Mouse (Mus musculus): ENCODE data around the gene Nr1h3.

The Nr1h3 gene

GRCm38 (mm10) chr2:91186208-91186607 lies 16.4 kb downstream of the Nr1h3 start:
- DNase-seq (ENCODE audit: low read depth, low spot score) = no peak

DNA sequence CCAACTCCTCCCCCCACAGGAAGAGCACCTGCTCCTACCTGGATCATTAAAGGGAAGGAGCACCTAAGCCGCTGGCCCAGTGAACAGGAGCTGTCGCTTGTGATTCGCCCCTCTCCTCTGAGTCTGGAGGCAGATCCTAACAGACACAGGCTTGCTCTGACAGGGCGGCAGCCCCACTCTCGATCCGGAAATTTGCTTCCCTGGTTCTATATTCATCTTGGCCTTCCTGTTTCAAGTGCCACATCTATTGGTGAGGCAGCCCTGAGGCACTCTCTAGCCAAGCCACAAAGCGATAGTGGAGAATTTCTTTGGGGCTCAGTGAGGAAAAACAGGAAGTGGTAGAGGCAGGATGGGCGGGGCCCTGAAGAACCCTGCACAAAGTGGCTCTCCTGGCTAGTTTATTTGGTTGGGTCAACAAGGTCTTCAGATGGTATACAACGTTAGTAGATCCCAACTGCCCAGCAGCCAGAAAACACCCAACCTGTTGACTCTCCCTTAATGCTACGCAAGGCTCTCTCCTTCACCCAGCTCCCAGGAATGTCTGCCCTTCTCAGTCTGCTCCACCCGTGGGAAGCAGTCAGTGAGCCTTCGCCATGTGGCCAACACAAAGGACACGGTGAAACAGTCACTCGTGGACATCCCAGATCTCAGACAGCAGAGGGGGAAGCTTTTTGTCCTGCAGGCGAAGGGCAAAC lies 18.8 kb downstream of the Nr1h3 start, which contains the start of gene Madd:
TSS of gene Madd (minus strand) at position 127 of the 695 bp plus-strand sequence.
- DNase-seq (ENCODE audit: low read depth, low spot score) = no peak

DNA sequence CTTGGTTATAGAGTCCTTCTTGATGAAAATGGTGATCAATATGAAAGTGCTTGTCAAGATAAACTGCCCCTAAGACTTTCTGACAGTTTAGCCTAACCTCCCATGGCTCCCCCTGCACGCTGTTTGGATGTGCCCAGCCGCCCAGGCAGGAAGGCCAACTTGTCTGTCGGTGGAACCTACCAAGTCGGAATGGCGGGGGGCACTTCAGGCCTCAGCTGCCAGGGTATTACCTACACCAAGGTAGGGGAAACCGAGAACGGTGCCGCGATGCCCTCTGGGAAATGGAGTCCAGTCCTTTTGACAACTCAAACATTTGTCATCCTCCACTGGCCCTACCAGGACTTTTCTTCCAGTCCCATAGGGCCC lies 19.5 kb downstream of the Nr1h3 start:
- peak; percentile 93 for DNase-seq (ENCODE audit: low read depth, low spot score)

- peak; percentile 68 for DNase-seq (ENCODE audit: low read depth, low spot score)
These were observed 20.1 kb downstream of the Nr1h3 start for GRCm38 (mm10) chr2:91182405-91183147.

- DNase-seq (ENCODE audit: low read depth, low spot score) = no peak
These were observed 20.6 kb downstream of the Nr1h3 start for GRCm38 (mm10) chr2:91182016-91182404.

DNA sequence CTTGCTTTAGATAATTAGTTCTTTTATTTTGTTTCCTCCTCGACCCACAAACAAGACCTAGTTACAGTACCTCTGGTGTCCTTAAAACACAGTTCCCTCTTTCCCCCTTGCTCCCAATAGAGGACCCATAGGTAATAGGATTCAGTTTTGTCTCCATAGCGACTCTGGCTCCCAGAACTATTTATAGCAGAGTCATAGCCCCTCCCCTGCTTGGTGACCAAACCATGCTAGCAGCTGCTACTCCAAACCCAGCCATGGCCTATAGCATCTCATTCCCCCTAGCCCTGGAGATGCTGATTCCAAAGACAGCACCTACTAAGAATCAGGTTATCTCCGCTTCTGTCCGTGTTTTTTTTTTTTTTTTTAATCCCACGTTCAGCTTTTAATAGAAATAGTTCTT lies 21.9 kb downstream of the Nr1h3 start:
- DNase-seq (ENCODE audit: low read depth, low spot score) = no peak

DNA sequence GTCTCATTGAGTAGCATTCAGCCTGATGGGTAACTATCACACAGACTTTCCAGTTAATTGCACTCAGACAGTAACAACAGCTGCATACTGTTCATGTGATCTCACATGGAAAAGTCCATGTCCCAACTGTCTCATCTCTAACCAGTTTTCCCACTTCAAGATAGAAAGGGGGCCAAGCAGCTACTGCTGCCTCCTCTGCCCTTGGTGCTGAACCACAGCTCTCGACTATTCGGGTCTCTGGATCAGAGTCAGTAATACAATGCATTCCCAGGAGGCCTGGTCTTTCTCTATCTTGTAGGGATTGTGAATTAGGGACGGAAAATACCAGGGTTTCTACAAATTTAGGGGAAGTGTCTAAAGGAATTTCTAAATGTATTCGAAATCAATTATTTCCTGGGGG lies 22.8 kb downstream of the Nr1h3 start:
- no peak for DNase-seq (ENCODE audit: low read depth, low spot score)

- DNase-seq (ENCODE audit: low read depth, low spot score) = no peak
These were observed 26.4 kb downstream of the Nr1h3 start for GRCm38 (mm10) chr2:91176234-91176633.

GRCm38 (mm10) chr2:91175490-91175889 lies 27.1 kb downstream of the Nr1h3 start:
- no peak for DNase-seq (ENCODE audit: low read depth, low spot score)

- no peak for DNase-seq (ENCODE audit: low read depth, low spot score)
These were observed 32.9 kb downstream of the Nr1h3 start for GRCm38 (mm10) chr2:91169587-91170322.

DNA sequence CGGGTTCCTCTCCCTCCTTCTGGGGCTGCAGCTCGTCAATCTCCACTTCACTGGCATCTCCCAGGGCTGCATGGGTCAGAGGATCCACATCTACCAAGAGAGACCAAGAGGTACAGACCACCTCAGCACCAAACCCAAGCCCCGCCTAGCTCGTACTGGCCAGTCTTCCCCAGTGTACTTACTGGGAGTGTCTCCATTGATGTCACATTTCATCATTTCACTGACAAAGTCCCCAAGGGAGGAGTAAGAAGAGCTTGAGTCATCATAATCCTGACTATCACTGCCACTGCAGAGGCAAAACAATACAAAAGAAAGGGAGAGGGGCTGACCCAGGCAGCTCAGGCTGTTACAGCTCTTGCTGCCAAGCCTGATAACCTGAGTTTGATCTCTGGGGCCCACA lies 35.0 kb downstream of the Nr1h3 start:
- DNase-seq (ENCODE audit: low read depth, low spot score) = no peak

- DNase-seq (ENCODE audit: low read depth, low spot score) = no peak
These were observed 37.6 kb downstream of the Nr1h3 start for GRCm38 (mm10) chr2:91164991-91165390.

DNA sequence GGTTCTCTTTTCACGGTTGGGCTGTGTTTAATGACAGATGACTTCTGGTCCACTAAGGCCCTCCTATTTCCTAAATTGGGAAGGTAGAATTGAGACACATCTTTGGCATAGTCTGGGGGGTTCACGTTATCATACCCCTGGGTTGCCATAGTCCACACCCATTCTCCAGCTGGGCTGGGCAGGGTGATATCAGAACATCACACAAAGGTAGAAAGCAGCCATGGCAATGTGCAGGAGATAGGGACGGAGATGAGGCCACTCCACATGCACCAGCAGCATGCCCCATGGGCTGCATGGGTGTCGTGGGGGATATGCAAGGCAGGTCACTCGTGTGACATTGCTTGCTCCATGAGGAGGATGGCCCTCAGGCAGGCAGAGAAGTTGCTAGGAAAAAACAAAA lies 39.1 kb downstream of the Nr1h3 start:
- DNase-seq (ENCODE audit: low read depth, low spot score) = no peak

GRCm38 (mm10) chr2:91162952-91163351 lies 39.7 kb downstream of the Nr1h3 start:
- DNase-seq (ENCODE audit: low read depth, low spot score) = no peak

DNA sequence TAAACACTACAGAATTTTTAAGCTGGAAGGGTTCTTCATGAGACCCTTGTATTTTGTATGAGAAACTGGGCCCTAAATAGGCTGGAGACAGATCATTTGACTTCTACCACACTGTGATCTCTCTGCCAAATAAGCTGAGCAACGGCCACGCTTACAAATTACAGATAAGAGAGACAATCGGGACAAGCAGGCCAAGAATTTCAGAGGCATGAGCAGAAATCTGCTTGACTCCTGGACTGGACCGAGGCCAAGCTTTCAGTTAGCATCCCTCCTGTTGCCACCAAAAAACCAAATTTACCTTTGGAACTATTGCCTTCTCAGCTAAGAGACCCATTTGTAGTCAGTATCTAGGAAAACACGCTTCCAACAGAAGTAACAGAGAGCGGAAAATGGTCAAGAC lies 42.0 kb downstream of the Nr1h3 start:
- no peak for DNase-seq (ENCODE audit: low read depth, low spot score)

DNA sequence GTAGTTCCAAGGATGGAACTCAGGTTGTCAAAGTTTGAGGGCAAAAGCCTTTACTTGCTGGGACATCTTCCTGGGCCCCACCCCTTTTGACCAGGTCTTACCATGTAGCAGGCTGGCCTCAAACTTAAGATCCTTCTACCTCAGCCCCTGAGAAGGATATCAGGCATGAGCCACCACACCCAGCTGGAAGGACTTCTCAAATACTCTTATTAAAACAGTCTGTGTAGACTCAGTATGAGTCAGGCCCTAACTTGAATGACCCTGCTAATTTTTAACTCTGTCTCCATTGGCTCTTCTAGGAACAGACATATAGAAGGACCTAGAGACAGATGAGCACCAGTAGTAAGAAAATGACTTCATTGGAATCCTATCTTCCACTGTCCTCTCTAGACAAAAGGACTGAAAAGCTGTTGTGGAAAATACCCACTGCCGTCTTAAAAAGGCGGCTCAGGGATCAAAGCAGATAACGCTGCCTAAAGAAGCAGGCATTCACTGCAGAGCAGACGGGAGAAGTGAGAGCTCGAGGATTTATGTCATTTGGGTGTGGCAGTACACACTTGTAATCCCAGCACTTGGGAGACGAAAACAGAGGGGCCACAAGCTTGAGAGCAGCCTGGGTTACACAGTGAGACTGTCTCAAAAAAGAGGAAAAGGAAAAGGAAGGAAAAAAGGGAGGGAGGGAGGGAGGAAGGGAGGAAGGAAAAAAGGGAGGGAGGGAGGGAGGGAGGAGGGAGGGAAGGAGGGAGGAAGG lies 45.5 kb downstream of the Nr1h3 start:
- DNase-seq (ENCODE audit: low read depth, low spot score) = no peak

DNA sequence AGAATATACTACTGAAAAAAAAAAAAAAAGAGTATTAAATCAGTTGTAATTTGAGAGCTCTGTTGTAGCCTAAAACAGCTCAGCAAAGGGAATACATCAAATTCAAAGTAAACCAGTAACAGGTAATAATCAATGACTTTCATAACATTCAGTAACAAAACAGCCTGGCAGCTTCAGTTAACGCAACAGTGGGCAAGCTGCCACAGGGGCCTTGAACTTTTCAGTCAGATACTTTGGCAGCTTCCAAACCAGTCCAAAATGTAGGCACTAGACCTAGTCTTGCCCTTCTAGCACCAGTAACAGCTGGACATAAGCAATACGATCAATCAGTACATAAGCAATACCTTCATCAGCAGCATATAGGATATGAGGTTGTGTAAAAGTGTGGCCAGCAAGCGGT lies 48.5 kb downstream of the Nr1h3 start:
- DNase-seq (ENCODE audit: low read depth, low spot score) = no peak

DNA sequence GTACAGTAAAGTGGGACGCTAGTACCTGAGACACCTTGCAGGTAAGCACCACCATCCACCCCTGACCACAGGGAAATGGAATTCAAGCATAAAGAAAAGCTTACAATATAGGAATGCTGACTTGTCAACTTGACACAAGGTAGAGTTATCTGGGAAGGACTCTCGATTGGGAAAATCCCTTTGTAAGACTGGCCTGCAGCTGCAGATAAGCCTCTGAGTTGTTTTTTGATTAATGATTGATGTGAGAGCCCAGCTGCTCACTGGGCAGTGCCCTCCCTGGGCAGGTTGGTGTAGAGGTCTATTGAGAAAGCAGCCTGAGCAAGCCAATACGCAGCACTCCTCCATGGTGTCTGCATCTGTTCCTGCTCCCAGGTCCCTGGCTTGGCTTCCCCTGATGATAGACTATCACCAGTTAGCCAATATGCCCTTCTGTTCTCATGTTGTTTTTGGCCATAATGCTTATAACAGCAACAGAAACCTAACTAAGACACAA lies 49.7 kb downstream of the Nr1h3 start:
- DNase-seq (ENCODE audit: low read depth, low spot score) = no peak

DNA sequence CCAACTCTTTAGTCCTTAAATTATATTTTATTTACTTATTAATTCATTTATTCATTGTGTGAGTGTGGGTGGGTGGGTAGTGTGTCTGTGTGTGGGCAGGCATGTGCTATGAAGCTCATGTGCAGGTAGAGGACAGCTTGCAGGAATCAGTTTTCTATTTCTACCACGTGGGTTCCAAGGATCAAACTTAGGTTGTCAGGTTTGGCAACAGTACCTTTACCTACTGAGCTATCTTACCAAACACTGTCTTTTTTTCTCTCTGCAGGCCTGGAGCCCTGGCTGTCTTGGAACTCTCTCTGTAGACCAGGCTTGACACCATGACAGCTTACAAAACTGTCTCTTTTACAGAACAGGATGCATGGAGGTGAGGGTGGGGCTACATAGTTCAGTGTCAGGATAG lies 51.3 kb downstream of the Nr1h3 start:
- no peak for DNase-seq (ENCODE audit: low read depth, low spot score)

DNA sequence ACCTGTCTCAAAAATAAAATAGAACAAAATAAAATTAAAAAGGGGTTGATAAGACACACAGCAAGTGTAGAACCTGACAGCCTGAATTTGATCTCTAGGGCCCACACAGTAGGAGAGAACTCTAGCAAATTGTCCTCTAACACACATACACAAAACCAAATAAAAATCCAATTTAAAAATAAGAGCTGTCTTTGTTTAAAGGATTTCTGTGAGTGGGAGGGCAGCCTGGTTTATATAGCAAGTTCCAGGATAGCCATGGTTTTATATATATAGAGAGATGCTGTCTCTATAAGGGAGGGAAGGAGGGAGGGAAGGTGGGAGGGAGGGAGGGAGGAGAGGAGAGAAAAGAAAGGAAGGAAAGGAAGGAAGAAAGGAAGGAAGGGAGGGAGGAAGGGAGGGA lies 54.5 kb downstream of the Nr1h3 start:
- DNase-seq (ENCODE audit: low read depth, low spot score) = no peak

DNA sequence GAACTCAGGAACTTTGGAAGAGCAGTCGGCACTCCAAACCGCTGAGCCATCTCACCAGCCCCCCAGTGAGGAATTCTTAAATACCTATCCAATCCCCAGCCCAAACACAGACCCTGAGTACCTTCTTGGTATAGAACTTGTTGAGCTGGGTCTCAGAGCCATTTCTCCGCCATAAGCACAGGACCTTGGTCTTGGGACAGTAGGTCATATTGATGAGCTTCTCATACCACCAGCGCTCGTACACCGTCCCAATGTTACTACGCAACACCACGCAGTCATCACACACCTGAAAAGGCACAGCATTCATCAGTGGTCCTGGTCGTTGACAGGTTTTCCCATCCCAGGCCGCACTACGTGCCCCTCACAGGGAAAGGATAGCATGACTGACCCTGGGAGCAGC lies 59.2 kb downstream of the Nr1h3 start:
- no peak for DNase-seq (ENCODE audit: low read depth, low spot score)

- no peak for DNase-seq (ENCODE audit: low read depth, low spot score)
These were observed 59.7 kb downstream of the Nr1h3 start for GRCm38 (mm10) chr2:91142920-91143319.

Data from WW6 (cell line).